Mouse (Mus musculus) adrenal gland, postnatal 36 days (tissue): Measurements from ENCODE around the gene Hist3h2ba. TPM values are rescaled to one million over a fixed set of nuclear protein-coding genes. Genes with fewer than 3 reads are reported as not detected.

ENCODE experiments used
- DNase-seq, 2 experiments: peaks; one replicate each; pipeline ENCODE4 v3.0.0; 2021; ENCODE audit warnings: mixed read lengths in 1 of 2
- total RNA-seq, 2 experiments: library from RNA; stranded (reverse); gene quantifications; 2 replicates each; pipeline ENCODE4 v1.2.3; 2021

Hist3h2ba gene
- total RNA-seq, 2 experiments from 2014 or later, result 4.5 to 5.8 TPM

DNA sequence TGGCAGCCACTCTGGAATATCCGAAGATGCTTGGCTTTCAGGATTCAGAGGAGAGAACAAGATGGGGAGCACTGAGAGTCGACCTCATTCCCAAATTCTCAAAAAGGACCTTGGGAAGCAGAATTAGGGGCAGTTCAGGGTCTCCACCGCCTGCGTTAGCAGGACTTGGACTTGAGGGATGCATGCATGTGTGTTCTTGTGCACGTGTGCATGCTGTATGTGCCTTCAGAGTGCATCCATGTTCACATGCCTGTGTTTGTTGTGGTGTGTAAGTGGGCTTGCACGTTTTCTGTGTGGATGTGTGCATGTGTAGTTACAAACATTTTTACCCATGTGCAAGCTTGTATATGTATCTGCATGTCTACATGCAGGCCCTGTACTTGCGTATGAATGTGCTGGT, 15.5 kb downstream of the Hist3h2ba start:
- DNase-seq, result no peak

DNA sequence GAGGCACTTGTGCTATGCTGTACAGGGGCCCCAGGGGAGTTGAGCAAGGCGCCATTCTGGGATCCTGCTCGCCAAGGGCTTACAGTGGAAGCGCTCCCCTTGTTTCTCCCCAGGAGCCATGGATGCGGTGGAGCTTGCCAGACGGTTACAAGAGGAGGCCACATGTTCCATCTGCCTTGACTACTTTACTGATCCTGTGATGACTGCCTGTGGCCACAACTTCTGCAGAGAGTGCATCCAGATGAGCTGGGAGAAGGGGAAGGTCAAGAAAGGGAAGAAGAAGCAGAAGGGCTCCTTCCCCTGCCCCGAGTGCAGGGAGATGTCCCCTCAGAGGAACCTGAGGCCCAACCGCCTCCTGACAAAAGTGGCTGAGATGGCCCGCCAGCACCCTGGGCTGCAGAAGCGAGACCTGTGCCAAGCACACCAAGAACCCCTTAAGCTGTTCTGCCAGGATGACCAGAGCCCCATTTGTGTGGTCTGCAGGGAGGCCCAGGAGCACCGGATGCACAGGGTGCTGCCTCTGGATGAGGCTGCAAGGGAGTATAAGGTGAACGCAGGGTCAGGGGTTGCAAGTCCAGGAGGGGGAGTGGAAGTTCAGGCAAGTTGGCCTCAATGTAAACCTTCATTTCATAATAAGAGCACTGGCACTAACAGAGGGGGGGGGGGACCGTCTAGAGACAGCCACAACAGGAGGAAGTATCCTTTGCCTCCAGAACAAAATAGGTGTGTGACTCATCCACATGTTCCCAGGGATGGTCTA, 16.5 kb downstream of the Hist3h2ba start:
- peak in 1 of 2 experiments; percentile 26 for DNase-seq

DNA sequence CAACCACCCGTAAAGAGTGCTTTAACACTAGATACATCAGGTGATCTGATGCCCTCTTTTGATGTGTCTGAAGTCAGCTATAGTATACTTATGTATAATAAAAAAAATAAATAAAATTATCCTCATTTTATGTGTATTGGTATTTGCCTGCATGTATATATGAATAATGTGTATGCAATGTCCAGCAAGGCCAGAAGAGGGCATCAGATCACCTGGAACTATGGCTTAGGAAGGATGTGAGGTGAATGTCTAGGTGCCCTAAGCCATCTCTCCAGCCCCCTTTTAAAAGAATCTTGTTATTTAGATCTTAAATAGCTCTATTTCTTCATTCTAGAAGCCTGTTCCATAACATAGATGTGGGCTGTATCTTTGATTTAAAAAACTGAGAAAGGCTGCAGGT, 18.6 kb downstream of the Hist3h2ba start:
- DNase-seq, result peak in 1 of 2 experiments; percentile 23

DNA sequence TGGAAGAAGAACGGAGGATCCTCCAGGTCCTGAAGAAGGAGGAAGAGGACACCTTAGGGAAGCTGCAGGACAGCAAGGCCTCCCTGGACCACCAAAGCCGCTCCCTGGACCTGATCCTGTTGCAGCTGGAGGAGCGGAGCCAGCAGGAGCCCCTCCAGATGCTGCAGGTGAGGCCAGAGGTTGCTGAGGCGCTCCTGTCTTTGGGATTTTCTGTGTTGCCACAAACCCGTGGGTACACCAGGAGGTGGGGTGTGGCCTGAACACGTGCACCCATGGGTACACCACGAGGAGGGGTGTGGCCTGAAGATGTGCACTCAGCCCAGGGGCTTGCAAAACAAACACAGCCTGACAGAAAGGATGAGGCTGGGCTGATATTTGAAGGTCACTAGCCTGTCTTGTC, 19.8 kb downstream of the Hist3h2ba start:
- DNase-seq, result no peak

DNA sequence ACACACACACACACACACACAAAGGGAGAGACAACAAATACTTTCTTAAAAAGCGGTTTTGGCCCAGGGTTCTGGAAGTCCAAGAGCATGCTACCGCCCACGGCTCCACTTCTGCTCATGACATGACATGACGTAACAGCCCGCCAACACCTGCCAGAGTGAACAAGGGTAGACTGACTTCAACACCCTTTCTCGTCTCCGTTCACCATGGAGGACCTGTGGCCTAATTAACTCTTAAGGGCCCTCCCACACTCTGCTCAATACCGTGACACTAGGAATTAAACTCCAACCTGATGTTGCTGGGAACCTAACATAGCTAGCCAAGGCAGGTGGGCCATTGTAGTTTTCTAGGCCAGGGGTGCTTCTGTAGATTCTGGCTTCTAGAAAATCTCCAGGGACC, 20.3 kb downstream of the Hist3h2ba start:
- DNase-seq, result no peak

DNA sequence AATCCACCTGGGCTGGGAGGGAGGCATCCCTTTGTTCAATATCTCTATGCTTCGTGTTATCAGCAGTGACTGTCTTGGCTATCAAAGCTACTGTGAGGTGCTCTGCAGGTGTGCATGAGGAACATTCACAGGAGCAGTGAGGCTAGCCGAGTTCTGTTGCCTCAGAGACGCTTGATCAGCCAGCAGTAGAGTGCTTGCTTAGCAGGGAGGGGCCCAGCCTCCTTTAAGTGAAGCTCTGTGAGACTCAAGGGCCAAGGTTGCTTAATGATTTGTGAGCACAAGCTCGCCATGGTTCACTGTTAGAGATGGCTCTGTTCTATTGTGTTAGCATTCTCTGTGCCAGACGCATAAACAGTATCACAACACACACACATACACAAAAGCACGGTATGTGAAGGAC, 20.9 kb downstream of the Hist3h2ba start:
- peak in 1 of 2 experiments; percentile 34 for DNase-seq

DNA sequence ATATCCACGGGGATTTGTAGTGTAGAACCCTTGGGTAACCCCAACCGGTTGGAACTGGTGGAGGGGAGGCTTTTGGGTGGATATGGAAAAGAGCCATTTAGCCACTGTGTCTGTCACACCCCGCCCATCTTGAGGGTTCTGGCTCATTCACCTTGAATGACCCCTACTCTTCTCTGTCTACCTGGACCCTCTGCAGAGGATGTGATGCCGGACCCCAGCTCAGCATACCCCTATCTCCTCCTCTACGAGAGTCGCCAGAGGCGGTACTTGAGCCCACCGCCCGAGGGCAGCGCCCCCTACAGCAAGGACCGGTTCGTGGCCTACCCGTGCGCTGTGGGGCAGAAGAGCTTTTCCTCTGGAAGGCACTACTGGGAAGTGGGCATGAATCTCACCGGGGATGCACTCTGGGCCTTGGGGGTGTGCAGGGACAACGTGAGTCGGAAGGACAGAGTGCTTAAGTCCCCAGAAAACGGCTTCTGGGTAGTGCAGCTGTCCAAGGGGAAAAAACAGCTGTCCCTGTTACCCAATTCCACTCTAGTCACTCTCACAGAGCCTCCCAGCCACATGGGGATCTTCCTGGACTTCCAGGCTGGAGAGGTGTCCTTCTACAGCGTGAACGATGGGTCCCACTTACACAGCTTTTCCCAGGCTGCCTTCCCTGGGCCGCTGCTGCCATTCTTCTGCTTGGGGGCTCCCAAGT, 22.3 kb downstream of the Hist3h2ba start:
- DNase-seq, result no peak

DNA sequence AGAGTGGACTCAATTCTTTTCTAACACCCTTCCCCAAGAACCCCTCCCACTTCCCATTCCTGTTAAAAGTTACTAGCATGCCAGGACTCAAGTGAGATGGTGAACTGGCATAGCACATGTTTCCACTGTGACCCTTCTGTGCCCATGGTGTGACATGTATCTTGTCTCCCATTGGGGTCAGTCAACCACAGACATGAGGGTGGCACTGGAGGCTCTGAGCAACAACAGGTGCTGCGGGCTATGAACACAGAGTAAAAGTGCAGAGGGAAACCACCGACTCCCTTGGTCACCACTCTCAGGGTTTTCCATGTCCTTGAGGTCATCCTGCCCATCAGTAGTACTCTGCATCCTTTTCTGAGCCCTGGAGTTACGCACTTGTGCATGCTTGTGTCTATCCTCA, 23.1 kb downstream of the Hist3h2ba start:
- DNase-seq, result no peak

DNA sequence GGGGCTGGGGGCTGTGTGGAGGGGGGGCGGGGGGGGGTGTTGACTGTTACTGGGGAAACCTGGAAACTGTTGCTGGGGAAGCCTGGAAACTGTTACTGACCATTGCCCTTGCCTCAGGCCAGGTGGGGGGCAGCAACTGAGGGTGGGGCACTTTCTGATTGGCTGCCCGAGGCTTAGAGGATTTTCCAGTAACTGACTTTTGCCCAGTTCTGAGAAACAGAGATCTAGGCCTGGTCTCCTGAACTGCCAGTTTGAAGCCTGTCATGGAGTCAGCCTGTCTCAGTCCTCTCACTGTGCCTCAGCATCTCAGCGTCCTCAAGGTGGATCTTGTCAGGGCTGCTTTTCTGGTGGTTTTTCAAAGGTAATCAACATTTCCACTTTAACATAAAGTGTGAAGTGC, 25.7 kb downstream of the Hist3h2ba start:
- DNase-seq, result no peak

DNA sequence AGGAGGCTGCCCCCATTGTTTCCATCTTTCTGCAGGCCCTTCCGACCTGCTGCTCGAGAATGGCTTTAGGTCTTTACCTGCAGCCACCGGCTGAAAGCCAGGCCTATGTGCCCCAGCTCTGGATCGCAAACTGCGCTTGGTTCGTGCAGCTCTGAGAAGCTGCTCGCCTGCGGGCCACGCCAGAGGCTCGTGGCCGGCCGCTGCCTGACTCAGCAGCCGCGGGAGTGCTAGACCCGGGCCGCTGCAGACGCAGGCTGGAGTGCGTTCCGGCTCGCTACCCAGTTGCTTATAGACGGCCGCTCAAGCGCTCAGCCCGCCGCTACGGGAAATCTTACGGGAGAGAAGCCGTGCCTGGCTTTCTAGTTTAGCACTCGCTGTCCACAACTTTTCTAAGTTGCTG, 28.4 kb downstream of the Hist3h2ba start:
- DNase-seq, result peak; percentile 61 to 69

DNA sequence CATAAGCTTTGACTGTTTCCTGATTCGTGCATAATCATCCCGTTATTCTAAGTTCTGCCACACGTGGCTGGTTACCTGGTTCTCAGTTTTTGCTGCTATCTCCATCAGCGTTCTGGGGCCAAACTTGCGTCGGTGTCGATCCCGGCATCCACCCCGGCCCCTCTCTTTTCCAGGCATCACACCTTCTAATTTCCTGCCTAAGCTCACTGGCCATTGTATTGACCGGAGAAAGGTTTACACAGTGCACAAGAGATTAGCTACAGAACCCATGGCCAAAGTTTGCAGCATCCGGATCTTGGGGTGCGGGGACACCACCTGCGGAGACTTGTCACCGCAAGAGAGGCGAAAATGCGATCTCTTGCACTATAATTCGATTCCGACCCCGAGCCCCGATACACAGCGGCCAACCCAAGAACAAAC, 28.9 kb downstream of the Hist3h2ba start:
- no peak for DNase-seq

DNA sequence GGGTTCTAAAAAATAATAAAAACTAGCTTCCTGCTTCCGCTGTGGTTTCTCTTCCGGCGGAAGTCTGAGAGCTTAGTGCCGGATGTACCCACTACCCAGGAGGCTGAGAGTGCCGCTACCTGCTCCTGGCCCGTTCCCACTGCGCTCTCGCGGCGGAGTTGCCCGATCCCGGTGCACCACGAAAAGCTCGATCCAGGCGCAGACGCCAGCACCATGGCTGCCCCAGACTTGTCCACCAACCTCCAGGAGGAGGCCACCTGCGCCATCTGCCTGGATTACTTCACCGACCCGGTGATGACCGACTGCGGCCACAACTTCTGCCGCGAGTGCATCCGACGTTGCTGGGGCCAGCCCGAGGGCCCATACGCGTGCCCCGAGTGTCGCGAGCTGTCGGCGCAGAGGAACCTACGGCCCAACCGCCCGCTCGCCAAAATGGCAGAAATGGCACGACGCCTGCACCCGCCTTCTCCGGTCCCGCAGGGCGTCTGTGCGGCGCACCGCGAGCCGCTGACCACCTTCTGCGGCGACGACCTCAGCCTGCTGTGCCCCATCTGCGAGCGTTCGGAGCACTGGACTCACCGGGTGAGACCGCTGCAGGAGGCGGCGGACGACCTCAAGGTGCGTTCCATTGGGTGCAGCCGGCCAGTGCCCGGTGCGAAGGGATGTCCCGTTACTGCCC, 29.4 kb downstream of the Hist3h2ba start, which contains the start of gene Trim11:
Gene Trim11, plus strand, starts transcription at position 67 of the 679 bp plus-strand sequence.
- DNase-seq, result peak; percentile 68 to 77

DNA sequence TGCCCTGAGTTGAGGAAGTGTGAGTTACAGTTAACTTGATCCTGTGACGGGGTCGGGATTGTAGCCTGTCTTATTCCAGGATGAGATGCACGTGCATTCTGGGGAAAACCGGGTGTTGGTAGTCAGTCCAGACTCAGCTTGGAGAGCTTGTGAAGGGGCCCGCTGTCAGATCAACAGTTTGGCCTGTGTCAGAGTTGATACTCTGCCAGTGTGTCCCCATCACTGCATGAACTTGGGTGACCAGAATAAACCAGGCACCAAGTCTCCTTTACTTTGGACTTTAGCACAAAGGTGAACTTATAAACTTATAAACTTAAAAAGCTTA, 29.9 kb downstream of the Hist3h2ba start:
- DNase-seq, result no peak

DNA sequence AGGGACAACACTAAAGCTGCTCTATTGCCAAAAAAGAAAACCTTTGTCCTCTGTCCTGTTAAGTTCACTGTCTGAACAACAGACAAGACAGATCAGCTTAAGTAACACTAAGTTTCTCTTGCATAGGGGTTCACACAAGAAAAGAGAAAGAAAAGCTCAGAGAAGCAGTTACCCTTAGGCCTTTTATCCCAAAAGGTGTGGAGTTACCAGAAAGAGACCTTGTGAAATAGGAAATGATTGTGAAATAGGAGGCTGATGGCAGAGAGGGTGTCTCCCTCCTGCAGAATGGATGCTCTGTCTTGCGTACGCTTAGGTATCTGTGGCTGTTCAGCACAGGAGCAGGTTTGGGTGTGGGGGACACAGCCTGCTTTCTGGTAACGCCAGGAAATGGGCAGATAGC, 30.5 kb downstream of the Hist3h2ba start:
- DNase-seq, result no peak

DNA sequence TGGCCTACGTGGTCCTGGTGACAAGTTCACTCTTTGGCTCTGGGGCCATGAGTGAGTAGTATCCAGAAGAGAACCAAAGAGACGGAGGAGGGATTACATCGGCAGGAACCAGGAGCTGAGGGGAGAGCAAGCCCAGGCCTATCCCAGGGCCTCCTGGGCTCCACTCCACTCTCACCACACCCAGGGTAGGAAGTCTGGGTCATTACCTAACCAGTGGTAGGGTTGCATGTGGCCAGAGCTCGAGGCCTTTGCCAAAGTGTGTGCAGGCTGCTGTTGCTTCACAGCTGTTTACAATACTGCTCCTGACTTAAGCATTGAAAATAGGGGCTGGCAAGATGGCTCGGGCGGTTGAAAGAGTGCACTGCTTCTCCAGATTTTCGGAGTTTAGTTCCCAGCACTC, 30.9 kb downstream of the Hist3h2ba start:
- DNase-seq, result peak in 1 of 2 experiments; percentile 25

DNA sequence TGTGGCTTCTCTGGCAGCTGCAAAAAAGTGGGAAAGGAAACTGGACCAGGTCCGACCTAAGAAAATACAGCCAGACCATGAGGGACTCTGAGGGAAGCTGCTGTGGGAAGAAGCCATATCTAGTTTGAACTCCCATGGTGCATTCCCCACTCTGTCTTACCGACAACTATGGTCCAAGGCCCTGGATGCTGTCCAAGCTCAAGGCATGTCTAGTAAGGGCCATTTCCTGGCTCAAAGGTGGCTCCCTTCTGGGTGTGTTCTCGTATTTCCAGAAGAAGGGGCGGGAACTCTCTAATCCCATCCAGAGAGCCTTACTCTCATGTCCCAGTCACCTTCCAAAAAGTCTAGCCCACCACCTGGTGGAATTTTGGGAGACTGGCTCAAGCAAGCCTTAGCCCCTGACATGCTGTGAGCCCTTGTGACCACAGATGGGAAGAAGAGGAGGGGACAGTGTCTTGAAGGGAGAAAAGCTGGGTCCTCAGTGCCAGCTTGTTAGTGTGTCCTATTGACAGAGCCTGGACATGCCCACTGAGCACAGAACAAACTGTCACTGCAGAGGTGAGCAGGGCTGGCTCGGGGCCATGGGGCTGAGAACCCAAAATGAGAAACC, 31.8 kb downstream of the Hist3h2ba start:
- DNase-seq, result peak; percentile 42 to 54

DNA sequence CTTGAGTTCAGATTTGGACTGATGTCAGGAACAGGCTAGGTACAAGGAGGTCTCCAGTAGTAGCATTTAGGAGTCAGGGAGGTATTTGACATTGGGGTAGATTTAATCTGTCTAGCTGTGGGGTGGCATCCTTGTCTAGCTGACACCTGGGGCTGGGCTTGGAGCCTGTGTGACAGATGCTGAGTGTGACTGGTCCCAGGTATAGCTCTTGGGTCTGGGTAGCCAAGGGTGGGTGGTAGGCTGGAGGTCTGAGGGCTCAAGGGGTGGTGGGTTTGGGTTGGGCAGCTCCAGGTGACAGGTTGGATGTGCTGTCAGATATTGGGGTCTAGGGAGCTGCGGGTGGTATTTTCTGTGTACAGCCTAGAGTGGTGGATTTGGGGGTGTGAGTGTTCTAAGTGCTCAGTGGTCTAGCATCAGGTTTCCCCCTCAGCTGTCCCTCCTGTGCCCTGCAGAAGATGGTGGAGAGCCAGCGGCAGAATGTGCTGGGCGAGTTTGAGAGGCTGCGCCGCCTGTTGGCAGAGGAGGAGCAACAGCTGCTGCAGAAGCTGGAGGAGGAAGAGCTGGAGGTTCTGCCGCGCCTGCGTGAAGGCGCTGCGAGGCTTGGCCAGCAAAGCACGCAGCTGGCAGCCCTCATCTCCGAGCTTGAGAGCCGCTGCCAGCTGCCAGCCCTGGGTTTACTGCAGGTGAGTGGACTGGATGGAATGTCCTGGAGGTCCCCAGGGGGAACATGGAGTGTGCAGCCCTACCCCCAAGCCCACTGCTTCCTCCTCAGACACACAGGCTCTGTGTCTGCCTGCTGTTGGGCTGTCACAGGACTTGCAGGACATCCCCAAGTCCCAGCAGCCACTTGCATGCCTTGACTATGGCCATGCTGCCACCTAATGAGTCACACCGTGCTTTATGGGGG, 33.1 kb downstream of the Hist3h2ba start:
- peak; percentile 50 to 77 for DNase-seq

DNA sequence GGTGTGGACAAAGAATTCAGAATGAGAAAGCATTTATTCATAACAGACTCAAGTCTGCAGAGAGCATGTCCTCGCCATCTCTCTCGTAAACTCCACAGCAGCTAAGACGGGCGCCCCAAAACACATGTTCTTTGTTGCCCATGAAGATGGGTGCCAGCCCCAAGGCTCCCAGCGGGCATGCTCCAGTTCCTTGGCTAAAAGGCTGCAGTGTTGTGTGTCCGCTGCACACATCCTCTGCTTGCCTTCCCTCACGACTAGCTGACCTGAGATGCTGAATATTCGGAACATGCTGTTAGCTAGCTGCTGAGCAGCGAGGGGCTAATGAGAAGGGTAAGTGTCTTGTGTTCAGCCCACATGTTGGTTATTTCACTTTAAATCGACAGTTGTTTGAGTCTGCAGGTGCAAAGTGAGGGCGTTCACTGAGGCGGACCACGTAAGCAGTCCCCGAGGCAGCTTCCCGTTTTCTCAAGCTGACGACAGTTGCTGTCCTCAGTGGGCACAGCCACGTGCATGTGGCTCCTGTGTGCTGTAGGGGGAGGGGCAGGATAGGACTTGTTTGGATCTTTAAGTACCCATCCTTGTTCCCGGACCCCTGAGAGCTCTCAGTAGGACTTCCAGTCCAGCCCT, 33.9 kb downstream of the Hist3h2ba start:
- DNase-seq, result no peak

DNA sequence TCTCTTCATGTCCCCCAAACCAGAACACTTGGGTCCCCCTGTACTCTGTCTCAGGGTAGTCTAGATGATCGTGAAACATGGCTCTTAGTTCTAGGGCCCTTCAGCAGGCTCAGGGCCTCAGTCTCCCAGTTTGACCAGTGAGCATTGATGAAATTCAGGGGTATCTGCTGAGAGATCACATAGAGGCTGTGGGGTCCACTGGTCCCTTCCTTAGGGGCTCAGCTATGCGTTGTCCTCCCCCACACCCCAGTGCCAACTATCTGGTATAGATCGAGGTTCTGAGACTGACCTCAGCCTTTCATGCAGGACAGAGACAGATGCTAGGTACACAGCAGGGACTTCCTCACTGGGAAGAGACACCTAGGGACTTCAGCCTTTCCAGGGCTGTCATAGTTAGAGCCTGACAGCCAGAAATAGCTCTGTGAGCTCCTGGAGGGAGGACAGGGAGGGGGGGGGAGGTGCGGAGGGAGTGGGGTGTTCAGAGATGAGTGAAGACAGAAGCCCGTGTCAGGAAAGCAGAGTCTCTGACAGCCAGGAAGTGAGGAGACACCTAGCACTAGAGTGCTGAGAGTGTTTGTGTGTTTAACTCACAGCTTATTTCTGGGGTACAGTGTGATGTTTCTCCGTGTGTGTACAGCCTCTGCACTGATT, 35.1 kb downstream of the Hist3h2ba start:
- no peak for DNase-seq

DNA sequence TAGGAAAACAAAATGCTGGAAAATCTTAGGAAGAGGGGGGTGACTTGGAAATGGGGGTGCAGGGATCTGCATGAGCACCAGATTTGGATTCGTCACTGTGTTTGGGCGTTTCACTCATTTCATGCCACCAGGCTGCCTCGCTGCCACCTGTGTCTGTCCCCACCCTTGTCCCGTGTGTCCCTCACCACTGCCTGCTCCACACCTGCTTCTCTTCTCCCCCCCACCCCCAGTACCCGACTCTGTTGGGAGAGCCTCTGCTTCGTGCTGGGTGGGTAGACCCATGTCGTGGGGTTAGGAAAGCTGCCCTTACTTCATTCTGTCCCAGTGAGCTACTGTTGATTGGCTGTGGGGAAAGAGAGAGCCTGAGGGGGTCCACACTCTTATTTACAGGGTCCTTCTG, 35.9 kb downstream of the Hist3h2ba start:
- no peak for DNase-seq
